Mouse (Mus musculus) midbrain, embryonic 13.5 days (tissue): ENCODE data around the gene Wnt9b. TPM values are rescaled to one million over a fixed set of nuclear protein-coding genes. Genes with fewer than 3 reads are reported as not detected.
A peak's percentile ranks its signal among the peaks of the same experiment; 100 is the strongest.

Experiments
- ATAC-seq: fragments of 200-750 bp; cut with Nextera tagmentation; 2 replicates; pipeline ENCODE4 v1.8.0; 2017; ENCODE audit warnings: mild to moderate bottlenecking, moderate TSS enrichment, moderate library complexity
- H3K27ac ChIP-seq: fragments of 300-500 bp; sonication (generic); 2 replicates; pipeline ENCODE4 v1.5.1; 2015; ENCODE audit warnings: inconsistent platforms, mild to moderate bottlenecking, moderate library complexity
- H3K27me3 ChIP-seq: fragments of 300-500 bp; sonication (generic); 2 replicates; pipeline ENCODE4 v1.6.1; 2015; ENCODE audit warnings: mild to moderate bottlenecking, inconsistent platforms
- H3K36me3 ChIP-seq: fragments of 300-500 bp; sonication (generic); 2 replicates; pipeline ENCODE4 v1.6.1; 2015; ENCODE audit warnings: mild to moderate bottlenecking, inconsistent platforms
- H3K4me1 ChIP-seq: fragments of 300-500 bp; sonication (generic); replicated peaks from 2 replicates; pipeline ENCODE4 v1.6.1; 2015; ENCODE audit warnings: inconsistent platforms
- H3K4me2 ChIP-seq: fragments of 300-500 bp; sonication (generic); replicated peaks from 2 replicates; pipeline ENCODE4 v1.6.1; 2015; ENCODE audit warnings: moderate library complexity, mild to moderate bottlenecking, inconsistent platforms
- H3K4me3 ChIP-seq: fragments of 300-500 bp; sonication (generic); replicated peaks from 2 replicates; pipeline ENCODE4 v1.5.1; 2015; ENCODE audit warnings: mild to moderate bottlenecking, inconsistent platforms
- H3K9ac ChIP-seq: fragments of 300-500 bp; sonication (generic); replicated peaks from 2 replicates; pipeline ENCODE4 v1.6.1; 2015; ENCODE audit warnings: mild to moderate bottlenecking, inconsistent platforms
- H3K9me3 ChIP-seq: fragments of 300-500 bp; sonication (generic); 2 replicates; pipeline ENCODE4 v1.6.1; 2016; ENCODE audit warnings: mild to moderate bottlenecking, inconsistent platforms
- WGBS: fragments of 180-500 bp; shearing (Covaris S2); methylation state at CpG from one replicate; pipeline ENCODE4 v1.1.7; 2015; 5-methylcytosine and 5-hydroxymethylcytosine counted together
- polyA plus RNA-seq: library from polyadenylated mRNA; unstranded; fragments of >200 nt; fragmentation: Nextera tagmentation; extraction: Ambion mirVana; gene quantifications from 2 replicates; pipeline ENCODE4 v1.2.1, GENCODE M21; 2015

Gene Wnt9b
- polyA plus RNA-seq, 1 experiment from 2014 or later: 0.52 TPM

- H3K9me3 ChIP-seq: no peaks in the 10 kb centered on the region
- H3K36me3 ChIP-seq: no peaks in the 10 kb centered on the region
- H3K4me2 ChIP-seq: no peak overlapping the region
- H3K27me3 ChIP-seq: no peaks in the 10 kb centered on the region
- H3K27ac ChIP-seq: no peak overlapping the region
- H3K4me1 ChIP-seq: peaks cover 16% of the 10 kb centered on the region
- ATAC-seq: no peak
- no peak overlapping the region for H3K9ac ChIP-seq
- H3K4me3 ChIP-seq: no peak overlapping the region
- WGBS: 88% methylated on average over 11 of the region's 11 CpGs
Observed at GRCm38 (mm10) chr11:103724331-103724771, 25.3 kb downstream of the Wnt9b start.

GRCm38 (mm10) chr11:103722040-103722481, 27.6 kb downstream of the Wnt9b start:
- no peaks in the 10 kb centered on the region for H3K36me3 ChIP-seq
- 17% methylated on average over 9 of the region's 9 CpGs for WGBS
- H3K4me1 ChIP-seq: peaks cover 26% of the 10 kb centered on the region
- H3K9me3 ChIP-seq: no peaks in the 10 kb centered on the region
- H3K27me3 ChIP-seq: no peaks in the 10 kb centered on the region
- H3K27ac ChIP-seq: peak overlapping the region; percentile 56
- peak overlapping the region; percentile 41 for H3K9ac ChIP-seq
- H3K4me2 ChIP-seq: peak overlapping the region; percentile 45
- ATAC-seq: peak; percentile 81
- no peak overlapping the region for H3K4me3 ChIP-seq

- Histone ChIP-seq H3K36me3 (no peaks in the 10 kb centered on the region), H3K27ac (peak overlapping the region; percentile 56), H3K9me3 (no peaks in the 10 kb centered on the region), H3K27me3 (no peaks in the 10 kb centered on the region), H3K4me2 (peak overlapping the region; percentile 45), H3K4me1 (peaks cover 31% of the 10 kb centered on the region), H3K4me3 (no peak overlapping the region), H3K9ac (peak overlapping the region; percentile 41; the same call in 1 of the 2 replicates)
- peak; percentile 65 for ATAC-seq
- WGBS: 22% methylated on average over 15 of the region's 15 CpGs
Observed at GRCm38 (mm10) chr11:103721468-103722039, 28.1 kb downstream of the Wnt9b start.

- Histone ChIP-seq H3K4me2 (no peak overlapping the region), H3K9me3 (no peaks in the 10 kb centered on the region), H3K27me3 (no peaks in the 10 kb centered on the region), H3K4me3 (no peak overlapping the region), H3K36me3 (no peaks in the 10 kb centered on the region), H3K27ac (no peak overlapping the region), H3K4me1 (peaks cover 32% of the 10 kb centered on the region), H3K9ac (no peak overlapping the region)
- WGBS: 62% methylated on average over 5 of the region's 5 CpGs
- no peak for ATAC-seq
Observed at GRCm38 (mm10) chr11:103719436-103719835, 30.2 kb downstream of the Wnt9b start.

GRCm38 (mm10) chr11:103716971-103717370, 32.6 kb downstream of the Wnt9b start:
- H3K27ac ChIP-seq: peak overlapping the region; percentile 53; the same call in 1 of the 2 replicates
- H3K4me1 ChIP-seq: peaks cover 23% of the 10 kb centered on the region
- H3K27me3 ChIP-seq: no peaks in the 10 kb centered on the region
- H3K4me2 ChIP-seq: no peak overlapping the region
- H3K36me3 ChIP-seq: no peaks in the 10 kb centered on the region
- no peak overlapping the region for H3K4me3 ChIP-seq
- H3K9ac ChIP-seq: no peak overlapping the region; the same call in 1 of the 2 replicates
- H3K9me3 ChIP-seq: no peaks in the 10 kb centered on the region
- no peak for ATAC-seq
- 32% methylated on average over 9 of the region's 9 CpGs for WGBS

- H3K27me3 ChIP-seq: no peaks in the 10 kb centered on the region
- H3K27ac ChIP-seq: no peak overlapping the region
- peaks cover 16% of the 10 kb centered on the region; the same call in 1 of the 2 replicates for H3K4me1 ChIP-seq
- no peak overlapping the region for H3K9ac ChIP-seq
- ATAC-seq: no peak
- no peaks in the 10 kb centered on the region for H3K36me3 ChIP-seq
- 92% methylated on average over 2 of the region's 2 CpGs for WGBS
- H3K4me3 ChIP-seq: no peak overlapping the region
- no peak overlapping the region for H3K4me2 ChIP-seq
- H3K9me3 ChIP-seq: no peaks in the 10 kb centered on the region
Observed at GRCm38 (mm10) chr11:103714074-103714473, 35.5 kb downstream of the Wnt9b start.

GRCm38 (mm10) chr11:103711851-103712587, 37.6 kb downstream of the Wnt9b start:
- no peak for ATAC-seq

GRCm38 (mm10) chr11:103709982-103710381, 39.6 kb downstream of the Wnt9b start:
- Histone ChIP-seq H3K9ac (no peak overlapping the region), H3K27ac (no peak overlapping the region), H3K4me3 (no peak overlapping the region), H3K9me3 (no peaks in the 10 kb centered on the region), H3K4me2 (no peak overlapping the region), H3K27me3 (no peaks in the 10 kb centered on the region), H3K36me3 (no peaks in the 10 kb centered on the region), H3K4me1 (no peaks in the 10 kb centered on the region)
- no peak for ATAC-seq
- WGBS: 87% methylated on average over 1 of the region's 1 CpGs

More at GRCm38 (mm10) chr11:103711851-103712587, 37.6 kb downstream of the Wnt9b start:
- Histone ChIP-seq H3K9ac (no peak overlapping the region), H3K27ac (no peak overlapping the region), H3K27me3 (no peaks in the 10 kb centered on the region), H3K4me1 (peaks cover 6% of the 10 kb centered on the region; the same call in 1 of the 2 replicates), H3K9me3 (no peaks in the 10 kb centered on the region), H3K4me2 (no peak overlapping the region), H3K4me3 (no peak overlapping the region), H3K36me3 (no peaks in the 10 kb centered on the region)
- 72% methylated on average over 28 of the region's 28 CpGs for WGBS

- H3K4me2 ChIP-seq: no peak overlapping the region
- 68% methylated on average over 8 of the region's 8 CpGs for WGBS
- H3K27me3 ChIP-seq: no peaks in the 10 kb centered on the region
- H3K4me1 ChIP-seq: no peaks in the 10 kb centered on the region
- H3K27ac ChIP-seq: no peak overlapping the region
- no peak overlapping the region for H3K4me3 ChIP-seq
- no peak overlapping the region for H3K9ac ChIP-seq
- H3K36me3 ChIP-seq: 0 out of 2 replicates have a peak, but pooled peaks cover 4% of the 10 kb centered on the region
- ATAC-seq: no peak
- no peaks in the 10 kb centered on the region for H3K9me3 ChIP-seq
Observed at GRCm38 (mm10) chr11:103707005-103707404, 42.6 kb downstream of the Wnt9b start.

- Histone ChIP-seq H3K4me3 (peak overlapping the region; percentile 88), H3K36me3 (0 out of 2 replicates have a peak, but pooled peaks cover 3% of the 10 kb centered on the region), H3K4me2 (peak overlapping the region; percentile 73), H3K4me1 (peaks cover 26% of the 10 kb centered on the region), H3K9ac (peak overlapping the region; percentile 87; the same call in 1 of the 2 replicates), H3K27ac (peak overlapping the region; percentile 95), H3K27me3 (no peaks in the 10 kb centered on the region), H3K9me3 (no peaks in the 10 kb centered on the region)
- ATAC-seq: no peak
- WGBS: 66% methylated on average over 2 of the region's 2 CpGs
Observed at GRCm38 (mm10) chr11:103698226-103698625, 51.4 kb downstream of the Wnt9b start.

GRCm38 (mm10) chr11:103697565-103698176, 52.0 kb downstream of the Wnt9b start, which contains the start of gene Gosr2:
Gene Gosr2 (minus strand): TSS chr11:103697898.
- H3K4me2 ChIP-seq: peak within 1 kb of the TSS; percentile 73
- ATAC-seq: peak; percentile 99
- peaks cover 26% of the 10 kb centered on the region for H3K4me1 ChIP-seq
- peak within 1 kb of the TSS; percentile 95 for H3K27ac ChIP-seq
- peak within 1 kb of the TSS; percentile 88 for H3K4me3 ChIP-seq
- 0 out of 2 replicates have a peak, but pooled peaks cover 3% of the 10 kb centered on the region for H3K36me3 ChIP-seq
- WGBS: under 1% methylated on average over 57 of the region's 57 CpGs
- no peaks in the 10 kb centered on the region for H3K9me3 ChIP-seq
- no peaks in the 10 kb centered on the region for H3K27me3 ChIP-seq
- peak within 1 kb of the TSS; percentile 87 for H3K9ac ChIP-seq
